Mouse (Mus musculus): ENCODE results near the gene Jagn1.

DNA sequence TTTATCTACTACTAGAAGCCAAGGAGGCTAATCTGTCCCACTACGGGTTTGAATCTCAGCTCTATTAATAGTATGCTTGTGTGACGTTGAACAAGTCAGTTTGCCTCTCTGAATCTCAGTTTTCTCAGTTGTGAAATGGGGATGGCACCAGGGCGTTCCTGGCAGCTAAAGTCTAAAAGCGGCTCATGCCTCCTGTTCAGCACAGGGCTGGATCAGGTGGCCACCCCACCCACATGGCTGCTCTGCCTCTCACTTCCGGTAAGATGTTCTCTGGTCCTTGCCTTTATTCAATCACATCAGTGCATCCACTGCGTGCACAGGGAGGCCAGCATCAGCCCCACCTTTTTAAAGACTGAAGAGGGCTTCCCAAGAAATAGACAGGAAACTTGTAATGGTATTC lies 36.9 kb upstream of the Jagn1 start:
- no peak for TF ChIP-seq POLR2A (IDR thresholded peaks at IDR 0.05; ENCODE audit: control insufficient read depth, extremely low read depth, insufficient read depth, low read length, poor library complexity)
- no peak for TF ChIP-seq CTCF (IDR thresholded peaks at IDR 0.05; ENCODE audit: borderline replicate concordance, control insufficient read depth, extremely low read depth, insufficient read depth, low read length, poor library complexity)
